Mouse (Mus musculus) stomach, postnatal 0 days (tissue): ENCODE measurements at regions not wholly inside any gene's neighbourhood (a gene's known extent, or its start where the extent isn't known, plus 50 kb on each side); places are given as distances from the start of the nearest gene placed in this dataset.

ENCODE experiments used
- CTCF ChIP-seq: IDR thresholded peaks from 2 replicates; pipeline ENCODE4 v1.5.1; 2016; ENCODE audit warnings: antibody characterized with exemption, low read depth, mild to moderate bottlenecking, moderate library complexity
- EP300 ChIP-seq: optimal IDR thresholded peaks from 2 replicates; pipeline ENCODE3; 2016; ENCODE audit warnings: antibody characterized with exemption

DNA sequence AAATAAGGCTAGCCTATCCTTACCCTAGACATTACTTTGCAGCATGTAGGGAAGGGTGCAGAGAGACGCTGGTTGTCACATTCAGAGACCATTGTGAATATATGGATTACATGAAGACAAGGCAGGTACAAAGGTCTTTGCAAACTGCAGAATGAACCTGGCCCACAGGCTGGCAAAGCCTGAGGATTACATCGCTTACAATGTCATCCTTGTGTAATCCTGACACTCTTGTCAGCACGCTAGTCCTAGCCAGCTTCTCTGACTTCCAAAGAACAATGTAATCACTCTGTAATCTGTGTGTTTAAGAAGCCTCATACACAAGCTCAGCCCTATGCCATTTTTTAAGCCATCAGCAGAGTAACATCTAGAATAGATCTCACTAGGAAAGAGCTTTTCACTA lies 69.6 kb upstream of the Foxq1 start:
- no peak for TF ChIP-seq CTCF
- no peak for TF ChIP-seq EP300
